In genomic region chr7:16244067-16244466, GRCm38 (mm10) we compare ENCODE assay signal across 13 mouse cellular contexts. TPM values are rescaled to one million over a fixed set of nuclear protein-coding genes. Genes with fewer than 3 reads are reported as not detected.
DNase-seq lines count a peak whose midpoint lies in the region; ATAC-seq lines count a peak whose summit lies in the region.
"Had no signal": no experiment of that assay in that cellular context is flagged by ENCODE, and none has a peak within 500 bp of the region (broad histone marks: within the 10 kb centered on the region; RNA-seq: fewer than 3 reads in every experiment).

C5ar2 (minus strand) TSS chr7:16244154.

- DNase-seq in kidney, adult 9 months = no peak
- no peak for DNase-seq in liver, embryonic 13.5 days
- DNase-seq in midbrain, embryonic 11.5 days (ENCODE audit: low spot score, missing footprints) = no peak
- DNase-seq: adrenal gland, adult 8-10 months; cerebellum, postnatal 14 days; kidney, postnatal 36 days; right cerebral cortex, postnatal 14 days had no signal

- H3K36me3 ChIP-seq in kidney, embryonic 15.5 days = no peaks in the 10 kb centered on the region
- H3K36me3 ChIP-seq in liver, embryonic 13.5 days = no peaks in the 10 kb centered on the region
- H3K36me3 ChIP-seq in megakaryocyte, embryonic 14.5 days (replicated peaks; ENCODE audit: low read length) = peaks cover 13% of the 10 kb centered on the region
- H3K36me3 ChIP-seq in forebrain, embryonic 15.5 days = no peaks in the 10 kb centered on the region
- H3K36me3 ChIP-seq in midbrain, embryonic 11.5 days (ENCODE audit: control insufficient read depth, insufficient read depth, low read length) = no peaks in the 10 kb centered on the region
- H3K36me3 ChIP-seq: forebrain, embryonic 10.5 days; limb, embryonic 15.5 days had no signal

- H3K9ac ChIP-seq in kidney, embryonic 15.5 days = no peak within 1 kb of the TSS
- no peak within 1 kb of the TSS for H3K9ac ChIP-seq in liver, embryonic 13.5 days
- no peak within 1 kb of the TSS for H3K9ac ChIP-seq in forebrain, embryonic 15.5 days (replicated peaks)
- no peak within 1 kb of the TSS for H3K9ac ChIP-seq in midbrain, embryonic 11.5 days (ENCODE audit: low read length)
- H3K9ac ChIP-seq: limb, embryonic 15.5 days had no signal

- ATAC-seq in kidney, embryonic 15.5 days (replicated peaks; ENCODE audit: low FRiP score) = no peak
- ATAC-seq in liver, embryonic 13.5 days (ENCODE audit: low read depth) = peak; percentile 22; the same call in 1 of the 2 replicates
- ATAC-seq in forebrain, embryonic 15.5 days (replicated peaks) = no peak
- ATAC-seq in midbrain, embryonic 11.5 days (ENCODE audit: low FRiP score) = no peak

- H3K4me3 ChIP-seq in kidney, embryonic 15.5 days (replicated peaks) = no peak within 1 kb of the TSS
- no peak within 1 kb of the TSS for H3K4me3 ChIP-seq in brown adipose tissue, adult 24 weeks (ENCODE audit: insufficient read depth, low read depth, low read length)
- no peak within 1 kb of the TSS for H3K4me3 ChIP-seq in liver, embryonic 13.5 days (replicated peaks)
- H3K4me3 ChIP-seq in megakaryocyte, embryonic 14.5 days (replicated peaks) = peak within 1 kb of the TSS; percentile 40
- no peak within 1 kb of the TSS for H3K4me3 ChIP-seq in forebrain, embryonic 15.5 days
- no peak within 1 kb of the TSS for H3K4me3 ChIP-seq in midbrain, embryonic 11.5 days (ENCODE audit: low read depth, low read length)
- H3K4me3 ChIP-seq: forebrain, embryonic 10.5 days; limb, embryonic 15.5 days had no signal

- H3K27ac ChIP-seq in kidney, embryonic 15.5 days = 0 out of 2 replicates have a peak within 1 kb of the TSS, but pooled peaks have one; percentile 9
- peak within 1 kb of the TSS; percentile 74 for H3K27ac ChIP-seq in brown adipose tissue, adult 24 weeks (replicated peaks; ENCODE audit: low read depth, low read length)
- peak within 1 kb of the TSS; percentile 58 for H3K27ac ChIP-seq in liver, embryonic 13.5 days
- no peak within 1 kb of the TSS for H3K27ac ChIP-seq in forebrain, embryonic 15.5 days (replicated peaks)
- no peak within 1 kb of the TSS for H3K27ac ChIP-seq in midbrain, embryonic 11.5 days (ENCODE audit: low read depth, low read length)
- H3K27ac ChIP-seq: forebrain, embryonic 10.5 days; limb, embryonic 15.5 days had no signal

- 36% methylated on average over 5 of the region's 5 CpGs for WGBS in kidney, embryonic 15.5 days
- 43% methylated on average over 5 of the region's 5 CpGs for WGBS in liver, embryonic 13.5 days (ENCODE audit: insufficient replicate concordance)
- WGBS in forebrain, embryonic 15.5 days = 90% methylated on average over 5 of the region's 5 CpGs
- 78% methylated on average over 5 of the region's 5 CpGs for WGBS in midbrain, embryonic 11.5 days

- H3K4me1 ChIP-seq in kidney, embryonic 15.5 days = 0 out of 2 replicates have a peak, but pooled peaks cover 7% of the 10 kb centered on the region
- no peaks in the 10 kb centered on the region; the same call in 1 of the 2 replicates for H3K4me1 ChIP-seq in brown adipose tissue, adult 24 weeks (ENCODE audit: control insufficient read depth, insufficient read depth, insufficient read length, low read length)
- H3K4me1 ChIP-seq in liver, embryonic 13.5 days (replicated peaks) = peaks cover 54% of the 10 kb centered on the region
- H3K4me1 ChIP-seq in megakaryocyte, embryonic 14.5 days = peaks cover 92% of the 10 kb centered on the region
- no peaks in the 10 kb centered on the region for H3K4me1 ChIP-seq in forebrain, embryonic 15.5 days
- H3K4me1 ChIP-seq in midbrain, embryonic 11.5 days (ENCODE audit: control insufficient read depth, insufficient read depth, low read length) = no peaks in the 10 kb centered on the region
- H3K4me1 ChIP-seq: forebrain, embryonic 10.5 days; limb, embryonic 15.5 days had no signal

- H3K4me2 ChIP-seq in kidney, embryonic 15.5 days = no peak within 1 kb of the TSS
- H3K4me2 ChIP-seq in liver, embryonic 13.5 days = no peak within 1 kb of the TSS
- H3K4me2 ChIP-seq in forebrain, embryonic 15.5 days (replicated peaks) = no peak within 1 kb of the TSS
- H3K4me2 ChIP-seq in midbrain, embryonic 11.5 days = no peak within 1 kb of the TSS
- H3K4me2 ChIP-seq: limb, embryonic 15.5 days had no signal

- no peaks in the 10 kb centered on the region for H3K27me3 ChIP-seq in kidney, embryonic 15.5 days
- H3K27me3 ChIP-seq in liver, embryonic 13.5 days = no peaks in the 10 kb centered on the region
- peaks cover 11% of the 10 kb centered on the region for H3K27me3 ChIP-seq in megakaryocyte, embryonic 14.5 days (replicated peaks)
- H3K27me3 ChIP-seq in forebrain, embryonic 15.5 days = no peaks in the 10 kb centered on the region
- H3K27me3 ChIP-seq in midbrain, embryonic 11.5 days (ENCODE audit: control insufficient read depth, insufficient read depth, low read length) = no peaks in the 10 kb centered on the region
- H3K27me3 ChIP-seq: limb, embryonic 15.5 days had no signal

- H3K9me3 ChIP-seq in kidney, embryonic 15.5 days (replicated peaks) = no peaks in the 10 kb centered on the region
- no peaks in the 10 kb centered on the region for H3K9me3 ChIP-seq in liver, embryonic 13.5 days (replicated peaks)
- H3K9me3 ChIP-seq in megakaryocyte, embryonic 14.5 days = peaks cover 5% of the 10 kb centered on the region; the same call in 1 of the 2 replicates
- H3K9me3 ChIP-seq in forebrain, embryonic 15.5 days = no peaks in the 10 kb centered on the region
- no peaks in the 10 kb centered on the region for H3K9me3 ChIP-seq in midbrain, embryonic 11.5 days (ENCODE audit: control insufficient read depth, low read length)
- H3K9me3 ChIP-seq: forebrain, embryonic 10.5 days; limb, embryonic 15.5 days had no signal

RNA-seq across cellular contexts. Expression of gene C5ar2, which starts in this region (rescaled TPM):
- polyA plus RNA-seq in kidney, embryonic 15.5 days (2015; fragmentation: Nextera tagmentation; extraction: Ambion mirVana) = 0.04 and 0.08 TPM in 2 replicates
- 0.40 and 0.46 TPM in 2 replicates for polyA plus RNA-seq in brown adipose tissue, adult 24 weeks (2012; ENCODE audit: insufficient read depth, insufficient read length, missing spikeins)
- polyA plus RNA-seq in liver, embryonic 13.5 days (2015; fragmentation: Nextera tagmentation; extraction: Ambion mirVana) = 0.72 and 0.77 TPM in 2 replicates
- polyA plus RNA-seq in megakaryocyte, embryonic 14.5 days (2012; ENCODE audit: insufficient read depth, low replicate concordance) = 0.04 TPM in 1 of 2 replicates, not detected in the other
- 0.06 TPM in 1 of 2 replicates, not detected in the other for polyA plus RNA-seq in forebrain, embryonic 15.5 days (2015; fragmentation: Nextera tagmentation; extraction: Ambion mirVana)
- 0.12 TPM in 1 of 2 replicates, not detected in the other for polyA plus RNA-seq in midbrain, embryonic 11.5 days (2014; fragmentation: Nextera tagmentation; extraction: Ambion mirVana)

Comparison
In these comparisons a context has a peak if more than half of its experiments do, and no peak if none do; other contexts are left out.
1. Peak in ATAC-seq and H3K27ac ChIP-seq in liver, embryonic 13.5 days; RNA of the gene not detected or under 1 TPM.
2. H3K27ac ChIP-seq: peak in kidney, embryonic 15.5 days (single experiment) and brown adipose tissue, adult 24 weeks (single experiment); none in forebrain, embryonic 15.5 days (single experiment) and midbrain, embryonic 11.5 days (single experiment).